ENCODE assay signal across 25 mouse cellular contexts in the genomic region with DNA sequence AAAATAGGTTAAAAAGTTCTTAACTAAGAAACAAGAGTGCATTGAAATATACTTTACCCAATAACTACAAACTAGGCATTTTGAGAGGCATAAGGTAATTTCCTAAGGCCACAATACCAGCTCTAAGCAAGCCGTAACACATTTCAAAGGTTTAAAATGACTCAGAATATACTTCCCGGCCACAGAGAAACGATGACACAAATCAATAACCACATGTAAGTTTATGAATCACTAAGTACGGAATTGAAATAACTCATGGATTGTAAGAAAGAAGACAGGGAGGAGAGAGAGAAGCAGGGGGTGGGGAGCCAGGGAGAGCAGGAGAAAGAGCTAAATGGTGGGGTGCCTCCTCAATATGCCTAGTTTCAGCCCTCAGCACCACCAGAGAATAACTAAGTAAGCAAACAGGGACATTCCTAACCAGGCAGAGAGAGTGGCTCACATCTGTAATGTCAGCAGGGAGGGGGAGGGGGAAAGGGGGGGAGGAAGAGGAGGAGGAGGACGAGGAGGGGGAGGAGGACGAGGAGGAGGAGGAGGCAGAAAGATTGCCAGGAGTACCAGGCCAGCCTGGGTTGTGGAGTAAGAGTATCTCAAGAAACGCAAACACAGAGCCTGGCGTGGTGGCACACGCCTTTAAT.
DNase-seq lines count a peak whose midpoint lies in the region.
"Had no signal": no experiment of that assay in that cellular context is flagged by ENCODE, and none has a peak within 500 bp of the region (broad histone marks: within the 10 kb centered on the region; RNA-seq: fewer than 3 reads in every experiment).

No protein-coding gene starts in this region.

- H3K36me3 ChIP-seq in embryonic facial prominence, embryonic 10.5 days (replicated peaks), result no peaks in the 10 kb centered on the region
- H3K36me3 ChIP-seq: embryonic facial prominence, embryonic 12.5 days; embryonic facial prominence, embryonic 15.5 days; forebrain, embryonic 12.5 days; forebrain, embryonic 15.5 days; heart, embryonic 12.5 days; heart, embryonic 15.5 days; hindbrain, embryonic 10.5 days; hindbrain, embryonic 13.5 days had no signal

- no peak overlapping the region for H3K4me3 ChIP-seq in embryonic facial prominence, embryonic 10.5 days
- H3K4me3 ChIP-seq: embryonic facial prominence, embryonic 12.5 days; embryonic facial prominence, embryonic 15.5 days; forebrain, embryonic 12.5 days; forebrain, embryonic 15.5 days; heart, embryonic 12.5 days; heart, embryonic 15.5 days; hindbrain, embryonic 10.5 days; hindbrain, embryonic 13.5 days had no signal

- no peak overlapping the region for H3K27ac ChIP-seq in embryonic facial prominence, embryonic 10.5 days (replicated peaks)
- H3K27ac ChIP-seq: embryonic facial prominence, embryonic 12.5 days; embryonic facial prominence, embryonic 15.5 days; forebrain, embryonic 12.5 days; forebrain, embryonic 15.5 days; heart, embryonic 15.5 days; hindbrain, embryonic 10.5 days; hindbrain, embryonic 13.5 days had no signal

- H3K9me3 ChIP-seq in embryonic facial prominence, embryonic 10.5 days, result no peaks in the 10 kb centered on the region
- H3K9me3 ChIP-seq: embryonic facial prominence, embryonic 12.5 days; embryonic facial prominence, embryonic 15.5 days; forebrain, embryonic 12.5 days; forebrain, embryonic 15.5 days; heart, embryonic 12.5 days; heart, embryonic 15.5 days; hindbrain, embryonic 10.5 days; hindbrain, embryonic 13.5 days had no signal

- 0 out of 2 replicates have a peak, but pooled peaks cover 3% of the 10 kb centered on the region for H3K27me3 ChIP-seq in embryonic facial prominence, embryonic 10.5 days (replicated peaks; ENCODE audit: low read depth, poor library complexity, severe bottlenecking)
- H3K27me3 ChIP-seq: embryonic facial prominence, embryonic 12.5 days; embryonic facial prominence, embryonic 15.5 days; forebrain, embryonic 12.5 days; forebrain, embryonic 15.5 days; heart, embryonic 12.5 days; heart, embryonic 15.5 days; hindbrain, embryonic 13.5 days had no signal

- DNase-seq in 3T3-L1 (ENCODE audit: low read depth, low spot score) (peak; percentile 48), NIH3T3 (ENCODE audit: low read depth) (peak; percentile 20)
- DNase-seq in CD4-positive, CD25-positive, alpha-beta regulatory T cell, adult 2 months (ENCODE audit: low read depth, low spot score), result peak; percentile 21
- peak; percentile 12 for DNase-seq in fibroblast of lung, adult 2 months (ENCODE audit: low read depth)
- DNase-seq in spleen, adult 12 weeks (ENCODE audit: low spot score), result no peak
- DNase-seq in Muller cell, postnatal 12 days (ENCODE audit: inconsistent ontology term), result no peak
- no peak for DNase-seq in adrenal gland, adult 2 months
- DNase-seq in embryonic facial prominence, embryonic 10.5 days (ENCODE audit: low spot score), result no peak
- DNase-seq: adrenal gland, postnatal 14 days; cerebellum, adult 11-12 months; cerebellum, adult 8-10 months; cerebellum, postnatal 10 days; gastrocnemius, postnatal 10 days; gastrocnemius, postnatal 36 days; heart, postnatal 10 days; heart, postnatal 36 days; kidney, adult 2 months had no signal

- H3K4me1 ChIP-seq in embryonic facial prominence, embryonic 10.5 days, result peaks cover 4% of the 10 kb centered on the region; the same call in 1 of the 2 replicates
- H3K4me1 ChIP-seq: embryonic facial prominence, embryonic 12.5 days; embryonic facial prominence, embryonic 15.5 days; forebrain, embryonic 12.5 days; forebrain, embryonic 15.5 days; heart, embryonic 15.5 days; hindbrain, embryonic 13.5 days had no signal

- WGBS in embryonic facial prominence, embryonic 10.5 days, result 70% methylated on average over 9 of the region's 9 CpGs

Comparison
In these comparisons a context has a peak if more than half of its experiments do, and no peak if none do; other contexts are left out.
1. DNase-seq: peak in 3T3-L1 (single experiment), CD4-positive, CD25-positive, alpha-beta regulatory T cell, adult 2 months (single experiment), NIH3T3 (single experiment) and fibroblast of lung, adult 2 months (single experiment); none in spleen, adult 12 weeks (single experiment), Muller cell, postnatal 12 days (single experiment), adrenal gland, adult 2 months (single experiment) and embryonic facial prominence, embryonic 10.5 days (single experiment).